Mouse (Mus musculus) forebrain, embryonic 14.5 days (tissue): ENCODE measurements around the gene Msi2. TPM values are rescaled to one million over a fixed set of nuclear protein-coding genes. Genes with fewer than 3 reads are reported as not detected.

Source experiments
- ATAC-seq: fragments of 200-750 bp; cut with Nextera tagmentation; 2 replicates; pipeline ENCODE4 v1.8.0; 2017; ENCODE audit warnings: mild to moderate bottlenecking, moderate library complexity
- DNase-seq: peaks from one replicate; pipeline ENCODE4 v3.0.0-alpha.2; 2015; ENCODE audit warnings: low spot score
- H3K27ac ChIP-seq: fragments of 300-500 bp; sonication (generic); 2 replicates; pipeline ENCODE4 v1.5.1; 2014; ENCODE audit warnings: low read depth, mild to moderate bottlenecking, control low read depth, low read length, moderate library complexity
- H3K27me3 ChIP-seq: fragments of 300-500 bp; sonication (generic); replicated peaks from 2 replicates; pipeline ENCODE4 v1.6.1; 2014; ENCODE audit warnings: low read length, control low read depth, mixed read lengths; ENCODE audit not compliant: control insufficient read depth, insufficient read depth
- H3K36me3 ChIP-seq: fragments of 300-500 bp; sonication (generic); 2 replicates; pipeline ENCODE4 v1.6.1; 2014; ENCODE audit warnings: low read length, control low read depth; ENCODE audit not compliant: control insufficient read depth, insufficient read depth
- H3K4me1 ChIP-seq: fragments of 300-500 bp; sonication (generic); 2 replicates; pipeline ENCODE4 v1.6.1; 2014; ENCODE audit warnings: antibody characterized with exemption, low read length, control low read depth; ENCODE audit not compliant: control insufficient read depth, insufficient read depth
- H3K4me2 ChIP-seq: fragments of 300-500 bp; sonication (generic); 2 replicates; pipeline ENCODE4 v1.6.1; 2014; ENCODE audit warnings: mild to moderate bottlenecking, control low read depth, low read length
- H3K4me3 ChIP-seq: fragments of 300-500 bp; sonication (generic); 2 replicates; pipeline ENCODE4 v1.5.1; 2014; ENCODE audit warnings: low read depth, low read length, control low read depth
- H3K9ac ChIP-seq: fragments of 300-500 bp; sonication (generic); 2 replicates; pipeline ENCODE4 v1.6.1; 2014; ENCODE audit warnings: mild to moderate bottlenecking, low read length, control low read depth, moderate library complexity
- H3K9me3 ChIP-seq: fragments of 300-500 bp; sonication (generic); replicated peaks from 2 replicates; pipeline ENCODE4 v1.6.1; 2016; ENCODE audit warnings: low read length, control low read depth, mixed read lengths; ENCODE audit not compliant: control insufficient read depth
- WGBS: fragments of 180-500 bp; shearing (Covaris S2); extraction: QIAGEN DNeasy Blood & Tissue Kit; methylation state at CpG from one replicate; pipeline ENCODE4 v1.1.7; 2014; 5-methylcytosine and 5-hydroxymethylcytosine counted together
- polyA plus RNA-seq: library from polyadenylated mRNA; unstranded; fragments of >200 nt; fragmentation: Nextera tagmentation; extraction: Ambion mirVana; gene quantifications from 2 replicates; pipeline ENCODE4 v1.2.1, GENCODE M21; 2014

Gene Msi2
- polyA plus RNA-seq, 1 experiment from 2014 or later = 19.9 TPM

GRCm38 (mm10) chr11:88543771-88544170 is 174.5 kb downstream of the Msi2 start:
- Histone ChIP-seq H3K9me3 (no peaks in the 10 kb centered on the region), H3K9ac (no peak overlapping the region), H3K4me2 (no peak overlapping the region), H3K27ac (no peak overlapping the region), H3K4me3 (no peak overlapping the region), H3K36me3 (no peaks in the 10 kb centered on the region), H3K4me1 (peaks cover 46% of the 10 kb centered on the region), H3K27me3 (no peaks in the 10 kb centered on the region)
- DNase-seq (no peak), ATAC-seq (no peak)
- 87% methylated on average over 6 of the region's 6 CpGs for WGBS

- Histone ChIP-seq H3K4me3 (no peak overlapping the region), H3K27ac (no peak overlapping the region), H3K9ac (no peak overlapping the region), H3K36me3 (no peaks in the 10 kb centered on the region), H3K4me1 (peaks cover 46% of the 10 kb centered on the region), H3K4me2 (no peak overlapping the region), H3K27me3 (no peaks in the 10 kb centered on the region), H3K9me3 (no peaks in the 10 kb centered on the region)
- ATAC-seq = no peak
- DNase-seq = no peak
- 30% methylated on average over 3 of the region's 3 CpGs for WGBS
These were observed 175.5 kb downstream of the Msi2 start for GRCm38 (mm10) chr11:88542817-88543216.

DNA sequence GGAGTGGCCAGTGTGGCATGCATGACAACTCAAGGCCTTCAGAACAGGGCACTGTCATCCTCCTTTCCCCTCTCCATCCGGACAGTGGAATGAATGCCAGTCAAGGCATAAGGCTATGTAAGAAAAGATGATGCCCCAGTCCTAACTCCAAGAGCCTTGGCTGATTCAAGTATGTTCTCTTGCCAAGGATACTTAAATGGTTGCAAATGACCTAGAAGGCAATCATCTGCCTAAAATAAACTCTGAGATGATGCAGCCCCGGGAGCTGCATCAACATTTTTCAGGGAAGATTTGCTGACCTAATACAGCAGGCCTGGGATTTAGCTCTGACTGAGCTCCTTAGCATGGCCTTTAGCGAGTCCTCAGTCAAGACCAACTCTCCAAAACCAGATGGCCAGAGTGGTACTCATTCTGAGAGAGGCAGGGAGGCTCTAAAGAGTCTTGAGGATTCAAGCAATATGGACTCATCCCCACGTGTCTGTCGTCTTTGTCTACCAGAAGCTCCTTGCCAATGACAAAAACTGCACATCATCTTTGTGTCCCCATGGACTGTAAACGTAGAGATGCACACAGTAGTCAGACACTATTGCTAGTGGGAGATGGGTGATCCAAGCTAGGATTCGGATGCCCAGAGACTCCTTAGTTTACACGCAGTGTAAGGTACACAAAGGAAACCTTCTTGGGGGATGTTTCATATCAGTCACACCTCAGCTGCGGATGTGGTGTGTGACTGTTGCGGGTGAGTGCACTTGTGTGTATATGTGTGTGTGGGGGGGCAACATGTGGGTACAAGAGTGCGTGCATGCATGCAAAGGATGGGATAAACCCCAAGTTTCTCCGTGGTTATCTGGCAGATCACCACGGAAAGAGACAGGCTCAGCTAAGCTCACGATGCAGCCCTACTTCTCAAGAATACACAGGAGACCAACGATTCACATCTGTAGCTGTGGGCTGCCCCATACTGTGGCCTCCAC is 176.4 kb downstream of the Msi2 start:
- H3K36me3 ChIP-seq = no peaks in the 10 kb centered on the region
- peaks cover 45% of the 10 kb centered on the region for H3K4me1 ChIP-seq
- 88% methylated on average over 15 of the region's 15 CpGs for WGBS
- no peak overlapping the region for H3K4me3 ChIP-seq
- no peak overlapping the region for H3K27ac ChIP-seq
- no peak overlapping the region for H3K9ac ChIP-seq
- no peaks in the 10 kb centered on the region for H3K9me3 ChIP-seq
- H3K4me2 ChIP-seq = no peak overlapping the region
- ATAC-seq (no peak), DNase-seq (no peak)
- H3K27me3 ChIP-seq = no peaks in the 10 kb centered on the region

GRCm38 (mm10) chr11:88539637-88540478 is 178.5 kb downstream of the Msi2 start:
- DNase-seq (peak; percentile 73), ATAC-seq (peak; percentile 65)
- Histone ChIP-seq H3K4me1 (peaks cover 55% of the 10 kb centered on the region), H3K9ac (no peak overlapping the region), H3K4me2 (no peak overlapping the region), H3K4me3 (no peak overlapping the region), H3K27ac (peak overlapping the region; percentile 44; the same call in 1 of the 2 replicates), H3K9me3 (no peaks in the 10 kb centered on the region), H3K27me3 (no peaks in the 10 kb centered on the region), H3K36me3 (no peaks in the 10 kb centered on the region)
- 21% methylated on average over 8 of the region's 8 CpGs for WGBS

DNA sequence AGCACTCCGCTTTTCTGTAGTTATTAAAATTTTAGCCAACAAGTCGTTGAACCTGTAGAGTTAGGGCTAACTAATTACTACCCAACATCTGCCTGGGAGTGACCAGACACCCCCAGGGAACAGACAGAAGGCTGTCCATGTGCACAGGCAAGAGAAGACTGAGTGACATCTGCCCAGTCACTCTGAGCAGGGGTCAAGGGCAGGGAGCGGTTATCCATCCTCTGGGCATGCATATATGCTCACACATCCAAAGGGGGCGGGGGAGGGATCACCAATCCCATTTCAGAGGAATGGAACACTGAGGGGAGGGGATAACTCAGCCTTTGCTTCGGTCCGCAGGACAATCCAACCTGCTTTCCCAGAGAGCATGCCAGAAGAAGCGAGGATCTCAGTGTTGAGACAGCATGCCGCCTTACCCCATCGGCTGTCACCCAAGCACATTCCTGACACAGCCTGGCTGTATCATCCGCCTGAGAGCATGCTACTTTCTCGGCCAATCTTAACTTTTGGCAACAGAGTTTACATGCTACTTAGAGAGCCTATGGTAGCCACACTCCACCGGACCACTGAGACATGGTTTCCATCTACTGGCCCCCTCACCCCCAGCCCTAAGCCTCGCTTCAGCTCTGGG is 179.5 kb downstream of the Msi2 start:
- 77% methylated on average over 13 of the region's 13 CpGs for WGBS
- no peak overlapping the region for H3K4me3 ChIP-seq
- ATAC-seq (no peak), DNase-seq (no peak)
- H3K4me1 ChIP-seq = peaks cover 63% of the 10 kb centered on the region
- no peak overlapping the region for H3K4me2 ChIP-seq
- H3K27me3 ChIP-seq = no peaks in the 10 kb centered on the region
- no peaks in the 10 kb centered on the region for H3K9me3 ChIP-seq
- H3K9ac ChIP-seq = no peak overlapping the region
- H3K36me3 ChIP-seq = no peaks in the 10 kb centered on the region
- H3K27ac ChIP-seq = no peak overlapping the region; the same call in 1 of the 2 replicates

GRCm38 (mm10) chr11:88537344-88537743 is 181.0 kb downstream of the Msi2 start:
- Histone ChIP-seq H3K9ac (no peak overlapping the region), H3K27me3 (no peaks in the 10 kb centered on the region), H3K4me1 (peaks cover 50% of the 10 kb centered on the region), H3K4me2 (no peak overlapping the region), H3K27ac (no peak overlapping the region), H3K9me3 (no peaks in the 10 kb centered on the region), H3K4me3 (no peak overlapping the region), H3K36me3 (no peaks in the 10 kb centered on the region)
- DNase-seq (no peak), ATAC-seq (no peak)
- 33% methylated on average over 7 of the region's 7 CpGs for WGBS

- peaks cover 50% of the 10 kb centered on the region for H3K4me1 ChIP-seq
- H3K9ac ChIP-seq = no peak overlapping the region
- no peak overlapping the region for H3K4me2 ChIP-seq
- H3K4me3 ChIP-seq = no peak overlapping the region
- no peaks in the 10 kb centered on the region for H3K27me3 ChIP-seq
- no peaks in the 10 kb centered on the region for H3K36me3 ChIP-seq
- no peak overlapping the region for H3K27ac ChIP-seq
- DNase-seq = no peak
- 90% methylated on average over 2 of the region's 2 CpGs for WGBS
- ATAC-seq = no peak
- H3K9me3 ChIP-seq = no peaks in the 10 kb centered on the region
These were observed 181.5 kb downstream of the Msi2 start for GRCm38 (mm10) chr11:88536861-88537260.

- Histone ChIP-seq H3K36me3 (no peaks in the 10 kb centered on the region), H3K9ac (no peak overlapping the region), H3K27me3 (no peaks in the 10 kb centered on the region), H3K4me1 (peaks cover 43% of the 10 kb centered on the region), H3K9me3 (no peaks in the 10 kb centered on the region), H3K4me2 (no peak overlapping the region), H3K27ac (peak overlapping the region; percentile 46), H3K4me3 (no peak overlapping the region)
- 5% methylated on average over 11 of the region's 11 CpGs for WGBS
- DNase-seq = peak; percentile 70
- peak; percentile 46; the same call in 1 of the 2 replicates for ATAC-seq
These were observed 183.9 kb downstream of the Msi2 start for GRCm38 (mm10) chr11:88534331-88534929.
